Mouse (Mus musculus) common myeloid progenitor, adult 5-6 weeks (primary cell): ENCODE results near the gene Rhoj. TPM values are rescaled to one million over a fixed set of nuclear protein-coding genes. Genes with fewer than 3 reads are reported as not detected.
"Not testable (repeated sequence)": the region's sequence is repeated elsewhere in the genome, so short reads cannot be mapped to it uniquely, and the experiment has no call there.

Experiments
- ATAC-seq: replicated peaks from 2 replicates; pipeline ENCODE4 v1.8.0; 2016; ENCODE audit warnings: low read depth, mild to moderate bottlenecking, moderate TSS enrichment, inconsistent platforms; ENCODE audit not compliant: poor library complexity, severe bottlenecking
- total RNA-seq: library from RNA; stranded (forward); fragments of 200-1000, 187-1606 nt; gene quantifications from 2 replicates; pipeline ENCODE4 v1.2.3, GENCODE M21; 2017

Gene Rhoj
- total RNA-seq, 1 experiment from 2014 or later, result not detected

GRCm38 (mm10) chr12:75340331-75340730 lies 32.2 kb downstream of the Rhoj start:
- no peak for ATAC-seq

- ATAC-seq, result no peak
Observed at GRCm38 (mm10) chr12:75348551-75348950, 40.4 kb downstream of the Rhoj start.

GRCm38 (mm10) chr12:75349537-75349936 lies 41.4 kb downstream of the Rhoj start:
- not testable (repeated sequence) for ATAC-seq

- no peak for ATAC-seq
Observed at GRCm38 (mm10) chr12:75350750-75351149, 42.6 kb downstream of the Rhoj start.

GRCm38 (mm10) chr12:75351846-75352245 lies 43.7 kb downstream of the Rhoj start:
- no peak for ATAC-seq

GRCm38 (mm10) chr12:75352410-75352809 lies 44.3 kb downstream of the Rhoj start:
- ATAC-seq, result no peak

GRCm38 (mm10) chr12:75354354-75354753 lies 46.2 kb downstream of the Rhoj start:
- no peak for ATAC-seq

- no peak for ATAC-seq
Observed at GRCm38 (mm10) chr12:75357781-75358180, 49.7 kb downstream of the Rhoj start.

GRCm38 (mm10) chr12:75358714-75359113 lies 50.6 kb downstream of the Rhoj start:
- ATAC-seq, result no peak

- ATAC-seq, result no peak
Observed at GRCm38 (mm10) chr12:75359500-75359899, 51.4 kb downstream of the Rhoj start.

GRCm38 (mm10) chr12:75359921-75360482 lies 51.9 kb downstream of the Rhoj start:
- no peak for ATAC-seq

GRCm38 (mm10) chr12:75362456-75362855 lies 54.3 kb downstream of the Rhoj start:
- ATAC-seq, result no peak

- no peak for ATAC-seq
Observed at GRCm38 (mm10) chr12:75364416-75364815, 56.3 kb downstream of the Rhoj start.

- ATAC-seq, result no peak
Observed at GRCm38 (mm10) chr12:75365621-75366124, 57.6 kb downstream of the Rhoj start.

GRCm38 (mm10) chr12:75367371-75367770 lies 59.2 kb downstream of the Rhoj start:
- ATAC-seq, result no peak

GRCm38 (mm10) chr12:75368527-75368926 lies 60.4 kb downstream of the Rhoj start:
- ATAC-seq, result no peak

GRCm38 (mm10) chr12:75369418-75369851 lies 61.3 kb downstream of the Rhoj start:
- no peak for ATAC-seq

- no peak for ATAC-seq
Observed at GRCm38 (mm10) chr12:75374437-75374836, 66.3 kb downstream of the Rhoj start.

- no peak for ATAC-seq
Observed at GRCm38 (mm10) chr12:75375060-75375459, 66.9 kb downstream of the Rhoj start.

- no peak for ATAC-seq
Observed at GRCm38 (mm10) chr12:75376126-75376525, 68.0 kb downstream of the Rhoj start.

GRCm38 (mm10) chr12:75386731-75387130 lies 78.6 kb downstream of the Rhoj start:
- no peak for ATAC-seq

GRCm38 (mm10) chr12:75387156-75387555 lies 79.0 kb downstream of the Rhoj start:
- ATAC-seq, result no peak
